Mouse (Mus musculus): ENCODE results near the gene Sf3a3.

DNA sequence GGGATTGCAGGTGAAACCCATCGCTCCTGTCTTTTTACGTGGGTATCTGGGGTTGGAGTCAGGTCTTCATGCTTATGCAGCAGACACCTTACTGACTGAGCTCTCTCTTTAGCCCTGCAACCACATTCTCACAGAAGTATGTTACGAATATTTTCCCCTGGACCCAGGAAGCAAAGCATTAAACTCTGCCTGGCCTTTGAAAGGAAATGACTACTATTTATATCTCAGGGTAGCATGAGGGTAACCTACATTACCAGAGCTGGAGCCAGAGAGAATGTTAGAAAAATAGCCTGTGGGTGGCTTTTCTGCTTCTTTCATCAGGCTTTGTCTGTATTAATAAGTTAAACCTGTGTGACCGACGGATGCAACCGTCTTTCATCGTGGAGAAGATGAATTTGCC lies 41.0 kb downstream of the Sf3a3 start:
- TF ChIP-seq EP300 (IDR thresholded peaks at IDR 0.05; ENCODE audit: low read depth), result no peak
- TF ChIP-seq CTCF (IDR thresholded peaks at IDR 0.05; ENCODE audit: low read depth), result no peak
